Mouse (Mus musculus): ENCODE results near the gene Bend7. TPM values are rescaled to one million over a fixed set of nuclear protein-coding genes. Genes with fewer than 3 reads are reported as not detected.
A peak's percentile ranks its signal among the peaks of the same experiment; 100 is the strongest.

The Bend7 gene
- polyA plus RNA-seq (2015; fragmentation: Nextera tagmentation; extraction: Ambion mirVana): 6.3 and 7.1 TPM in 2 replicates

- Histone ChIP-seq H3K36me3 (ENCODE audit: control insufficient read depth, insufficient read depth, low read length) (no peaks in the 10 kb centered on the region), H3K4me3 (ENCODE audit: low read length) (peak within 1 kb of the TSS; percentile 75), H3K27me3 (replicated peaks; ENCODE audit: control insufficient read depth, insufficient read depth, low read length) (0 out of 2 replicates have a peak, but pooled peaks cover 3% of the 10 kb centered on the region), H3K9me3 (ENCODE audit: control insufficient read depth, low read length) (no peaks in the 10 kb centered on the region), H3K9ac (ENCODE audit: low read depth, low read length) (peak within 1 kb of the TSS; percentile 82), H3K4me1 (ENCODE audit: control insufficient read depth, insufficient read depth, low read length) (peaks cover 8% of the 10 kb centered on the region; the same call in 1 of the 2 replicates), H3K4me2 (ENCODE audit: low read depth, low read length) (peak within 1 kb of the TSS; percentile 91), H3K27ac (ENCODE audit: low read length) (peak within 1 kb of the TSS; percentile 81)
- under 1% methylated on average over 99 of the region's 124 CpGs for WGBS
- ATAC-seq: peak; percentile 85
These were observed at the start of gene Bend7 for GRCm38 (mm10) chr2:4717769-4718661. Gene Bend7, plus strand, starts transcription at chr2:4717831.

GRCm38 (mm10) chr2:4668626-4669025 lies 49.0 kb upstream of the Bend7 start:
- Histone ChIP-seq H3K4me2 (ENCODE audit: low read depth, low read length) (no peak overlapping the region), H3K4me3 (ENCODE audit: low read length) (no peak overlapping the region), H3K27me3 (replicated peaks; ENCODE audit: control insufficient read depth, insufficient read depth, low read length) (no peaks in the 10 kb centered on the region), H3K9me3 (ENCODE audit: control insufficient read depth, low read length) (no peaks in the 10 kb centered on the region), H3K36me3 (ENCODE audit: control insufficient read depth, insufficient read depth, low read length) (no peaks in the 10 kb centered on the region), H3K4me1 (ENCODE audit: control insufficient read depth, insufficient read depth, low read length) (no peaks in the 10 kb centered on the region), H3K9ac (ENCODE audit: low read depth, low read length) (no peak overlapping the region), H3K27ac (ENCODE audit: low read length) (no peak overlapping the region)
- no peak for ATAC-seq
- 61% methylated on average over 2 of the region's 2 CpGs for WGBS

GRCm38 (mm10) chr2:4669701-4670100 lies 47.9 kb upstream of the Bend7 start:
- H3K4me1 ChIP-seq (ENCODE audit: control insufficient read depth, insufficient read depth, low read length): no peaks in the 10 kb centered on the region
- 93% methylated on average over 8 of the region's 8 CpGs for WGBS
- no peak overlapping the region for H3K4me2 ChIP-seq (ENCODE audit: low read depth, low read length)
- no peaks in the 10 kb centered on the region for H3K27me3 ChIP-seq (replicated peaks; ENCODE audit: control insufficient read depth, insufficient read depth, low read length)
- no peak overlapping the region for H3K9ac ChIP-seq (ENCODE audit: low read depth, low read length)
- H3K36me3 ChIP-seq (ENCODE audit: control insufficient read depth, insufficient read depth, low read length): no peaks in the 10 kb centered on the region
- no peaks in the 10 kb centered on the region for H3K9me3 ChIP-seq (ENCODE audit: control insufficient read depth, low read length)
- no peak for ATAC-seq
- H3K27ac ChIP-seq (ENCODE audit: low read length): no peak overlapping the region
- H3K4me3 ChIP-seq (ENCODE audit: low read length): no peak overlapping the region

- 80% methylated on average over 8 of the region's 8 CpGs for WGBS
- no peaks in the 10 kb centered on the region for H3K27me3 ChIP-seq (replicated peaks; ENCODE audit: control insufficient read depth, insufficient read depth, low read length)
- ATAC-seq: no peak
- H3K27ac ChIP-seq (ENCODE audit: low read length): no peak overlapping the region
- H3K4me1 ChIP-seq (ENCODE audit: control insufficient read depth, insufficient read depth, low read length): no peaks in the 10 kb centered on the region
- no peaks in the 10 kb centered on the region for H3K36me3 ChIP-seq (ENCODE audit: control insufficient read depth, insufficient read depth, low read length)
- no peak overlapping the region for H3K9ac ChIP-seq (ENCODE audit: low read depth, low read length)
- no peaks in the 10 kb centered on the region for H3K9me3 ChIP-seq (ENCODE audit: control insufficient read depth, low read length)
- no peak overlapping the region for H3K4me2 ChIP-seq (ENCODE audit: low read depth, low read length)
- H3K4me3 ChIP-seq (ENCODE audit: low read length): no peak overlapping the region
These were observed 46.0 kb upstream of the Bend7 start for GRCm38 (mm10) chr2:4671636-4672035.

GRCm38 (mm10) chr2:4679886-4680285 lies 37.7 kb upstream of the Bend7 start:
- Histone ChIP-seq H3K9ac (ENCODE audit: low read depth, low read length) (no peak overlapping the region), H3K27me3 (replicated peaks; ENCODE audit: control insufficient read depth, insufficient read depth, low read length) (no peaks in the 10 kb centered on the region), H3K9me3 (ENCODE audit: control insufficient read depth, low read length) (no peaks in the 10 kb centered on the region), H3K4me1 (ENCODE audit: control insufficient read depth, insufficient read depth, low read length) (no peaks in the 10 kb centered on the region), H3K4me3 (ENCODE audit: low read length) (no peak overlapping the region), H3K4me2 (ENCODE audit: low read depth, low read length) (no peak overlapping the region), H3K27ac (ENCODE audit: low read length) (no peak overlapping the region), H3K36me3 (ENCODE audit: control insufficient read depth, insufficient read depth, low read length) (no peaks in the 10 kb centered on the region)
- WGBS: 81% methylated on average over 3 of the region's 3 CpGs
- ATAC-seq: no peak

- no peaks in the 10 kb centered on the region for H3K4me1 ChIP-seq (ENCODE audit: control insufficient read depth, insufficient read depth, low read length)
- H3K4me3 ChIP-seq (ENCODE audit: low read length): no peak overlapping the region
- ATAC-seq: no peak
- H3K27ac ChIP-seq (ENCODE audit: low read length): no peak overlapping the region
- no peak overlapping the region for H3K4me2 ChIP-seq (ENCODE audit: low read depth, low read length)
- H3K36me3 ChIP-seq (ENCODE audit: control insufficient read depth, insufficient read depth, low read length): no peaks in the 10 kb centered on the region
- 57% methylated on average over 5 of the region's 5 CpGs for WGBS
- H3K27me3 ChIP-seq (replicated peaks; ENCODE audit: control insufficient read depth, insufficient read depth, low read length): no peaks in the 10 kb centered on the region
- H3K9me3 ChIP-seq (ENCODE audit: control insufficient read depth, low read length): no peaks in the 10 kb centered on the region
- H3K9ac ChIP-seq (ENCODE audit: low read depth, low read length): no peak overlapping the region
These were observed 6.4 kb upstream of the Bend7 start for GRCm38 (mm10) chr2:4711262-4711661.

GRCm38 (mm10) chr2:4717081-4717768 lies 406 bp upstream of the Bend7 start:
- Histone ChIP-seq H3K27me3 (replicated peaks; ENCODE audit: control insufficient read depth, insufficient read depth, low read length) (0 out of 2 replicates have a peak, but pooled peaks cover 3% of the 10 kb centered on the region), H3K36me3 (ENCODE audit: control insufficient read depth, insufficient read depth, low read length) (no peaks in the 10 kb centered on the region), H3K4me3 (ENCODE audit: low read length) (peak overlapping the region; percentile 75), H3K9me3 (ENCODE audit: control insufficient read depth, low read length) (no peaks in the 10 kb centered on the region), H3K9ac (ENCODE audit: low read depth, low read length) (peak overlapping the region; percentile 82), H3K4me1 (ENCODE audit: control insufficient read depth, insufficient read depth, low read length) (peaks cover 8% of the 10 kb centered on the region; the same call in 1 of the 2 replicates), H3K4me2 (ENCODE audit: low read depth, low read length) (peak overlapping the region; percentile 91), H3K27ac (ENCODE audit: low read length) (no peak overlapping the region; the same call in 1 of the 2 replicates)
- 4% methylated on average over 46 of the region's 49 CpGs for WGBS
- ATAC-seq: peak; percentile 76

GRCm38 (mm10) chr2:4723088-4723487 lies 5.5 kb downstream of the Bend7 start:
- H3K9me3 ChIP-seq (ENCODE audit: control insufficient read depth, low read length): no peaks in the 10 kb centered on the region
- H3K27me3 ChIP-seq (replicated peaks; ENCODE audit: control insufficient read depth, insufficient read depth, low read length): 0 out of 2 replicates have a peak, but pooled peaks cover 3% of the 10 kb centered on the region
- peak; percentile 78 for ATAC-seq
- WGBS: 65% methylated on average over 8 of the region's 8 CpGs
- H3K4me1 ChIP-seq (ENCODE audit: control insufficient read depth, insufficient read depth, low read length): peaks cover 4% of the 10 kb centered on the region; the same call in 1 of the 2 replicates
- H3K4me3 ChIP-seq (ENCODE audit: low read length): no peak overlapping the region
- H3K9ac ChIP-seq (ENCODE audit: low read depth, low read length): no peak overlapping the region
- peak overlapping the region; percentile 79 for H3K27ac ChIP-seq (ENCODE audit: low read length)
- H3K36me3 ChIP-seq (ENCODE audit: control insufficient read depth, insufficient read depth, low read length): no peaks in the 10 kb centered on the region
- peak overlapping the region; percentile 3; the same call in 1 of the 2 replicates for H3K4me2 ChIP-seq (ENCODE audit: low read depth, low read length)

- no peak for ATAC-seq
- Histone ChIP-seq H3K4me2 (ENCODE audit: low read depth, low read length) (no peak overlapping the region), H3K9ac (ENCODE audit: low read depth, low read length) (no peak overlapping the region), H3K27me3 (replicated peaks; ENCODE audit: control insufficient read depth, insufficient read depth, low read length) (no peaks in the 10 kb centered on the region), H3K9me3 (ENCODE audit: control insufficient read depth, low read length) (no peaks in the 10 kb centered on the region), H3K27ac (ENCODE audit: low read length) (no peak overlapping the region), H3K4me3 (ENCODE audit: low read length) (no peak overlapping the region), H3K36me3 (ENCODE audit: control insufficient read depth, insufficient read depth, low read length) (no peaks in the 10 kb centered on the region), H3K4me1 (ENCODE audit: control insufficient read depth, insufficient read depth, low read length) (no peaks in the 10 kb centered on the region)
- WGBS: 94% methylated on average over 4 of the region's 4 CpGs
These were observed 12.5 kb downstream of the Bend7 start for GRCm38 (mm10) chr2:4730161-4730560.

Data from intestine, embryonic 16.5 days (tissue).